Mouse (Mus musculus) liver, embryonic 15.5 days (tissue): ENCODE measurements around the gene Tnnc1. TPM values are rescaled to one million over a fixed set of nuclear protein-coding genes. Genes with fewer than 3 reads are reported as not detected.
A peak's percentile ranks its signal among the peaks of the same experiment; 100 is the strongest.

Source experiments
- ATAC-seq: fragments of 200-750 bp; cut with Nextera tagmentation; 2 replicates; pipeline ENCODE4 v1.8.0; 2017; ENCODE audit warnings: moderate number of reproducible peaks, mild to moderate bottlenecking, moderate library complexity; ENCODE audit not compliant: insufficient read depth
- H3K27ac ChIP-seq: fragments of 300-500 bp; sonication (generic); replicated peaks from 2 replicates; pipeline ENCODE4 v1.5.1; 2015; ENCODE audit warnings: mild to moderate bottlenecking, inconsistent platforms
- H3K27me3 ChIP-seq: fragments of 300-500 bp; sonication (generic); 2 replicates; pipeline ENCODE4 v1.6.1; 2015; ENCODE audit warnings: mild to moderate bottlenecking, inconsistent platforms
- H3K36me3 ChIP-seq: fragments of 300-500 bp; sonication (generic); replicated peaks from 2 replicates; pipeline ENCODE4 v1.6.1; 2015; ENCODE audit warnings: moderate library complexity, mild to moderate bottlenecking, inconsistent platforms
- H3K4me1 ChIP-seq: fragments of 300-500 bp; sonication (generic); replicated peaks from 2 replicates; pipeline ENCODE4 v1.6.1; 2015; ENCODE audit warnings: inconsistent platforms
- H3K4me2 ChIP-seq: fragments of 300-500 bp; sonication (generic); 2 replicates; pipeline ENCODE4 v1.6.1; 2015; ENCODE audit warnings: moderate library complexity, mild to moderate bottlenecking, inconsistent platforms
- H3K4me3 ChIP-seq: fragments of 300-500 bp; sonication (generic); replicated peaks from 2 replicates; pipeline ENCODE4 v1.5.1; 2015; ENCODE audit warnings: mild to moderate bottlenecking, inconsistent platforms
- H3K9ac ChIP-seq: fragments of 300-500 bp; sonication (generic); 2 replicates; pipeline ENCODE4 v1.6.1; 2015; ENCODE audit warnings: moderate library complexity, mild to moderate bottlenecking, inconsistent platforms
- H3K9me3 ChIP-seq: fragments of 300-500 bp; sonication (generic); replicated peaks from 2 replicates; pipeline ENCODE4 v1.6.1; 2016; ENCODE audit warnings: inconsistent platforms
- WGBS: fragments of 180-500 bp; shearing (Covaris S2); methylation state at CpG from one replicate; pipeline ENCODE4 v1.1.7; 2015; ENCODE audit warnings: mixed read lengths; ENCODE audit not compliant: insufficient replicate concordance; 5-methylcytosine and 5-hydroxymethylcytosine counted together
- polyA plus RNA-seq: library from polyadenylated mRNA; unstranded; fragments of >200 nt; fragmentation: Nextera tagmentation; extraction: Ambion mirVana; gene quantifications from 2 replicates; pipeline ENCODE4 v1.2.1, GENCODE M21; 2015

The Tnnc1 gene
- polyA plus RNA-seq, 1 experiment from 2014 or later: 66.4 TPM

GRCm38 (mm10) chr14:31233070-31233995, 25.2 kb downstream of the Tnnc1 start:
- no peaks in the 10 kb centered on the region for H3K36me3 ChIP-seq
- no peak overlapping the region for H3K4me2 ChIP-seq
- H3K27me3 ChIP-seq: peaks cover 30% of the 10 kb centered on the region
- 0 out of 2 replicates have a peak, but pooled peaks have one; percentile 27 for ATAC-seq
- 43% methylated on average over 14 of the region's 14 CpGs for WGBS
- peaks cover 19% of the 10 kb centered on the region; the same call in 1 of the 2 replicates for H3K4me1 ChIP-seq
- H3K27ac ChIP-seq: no peak overlapping the region
- H3K9ac ChIP-seq: no peak overlapping the region
- no peak overlapping the region for H3K4me3 ChIP-seq
- no peaks in the 10 kb centered on the region for H3K9me3 ChIP-seq

GRCm38 (mm10) chr14:31233996-31234591, 26.0 kb downstream of the Tnnc1 start:
- no peak overlapping the region for H3K4me3 ChIP-seq
- 0 out of 2 replicates have a peak, but pooled peaks cover 13% of the 10 kb centered on the region for H3K4me1 ChIP-seq
- 10% methylated on average over 11 of the region's 11 CpGs for WGBS
- no peak overlapping the region for H3K9ac ChIP-seq
- H3K4me2 ChIP-seq: no peak overlapping the region
- H3K36me3 ChIP-seq: no peaks in the 10 kb centered on the region
- peaks cover 26% of the 10 kb centered on the region for H3K27me3 ChIP-seq
- H3K27ac ChIP-seq: no peak overlapping the region
- no peaks in the 10 kb centered on the region for H3K9me3 ChIP-seq
- ATAC-seq: no peak

DNA sequence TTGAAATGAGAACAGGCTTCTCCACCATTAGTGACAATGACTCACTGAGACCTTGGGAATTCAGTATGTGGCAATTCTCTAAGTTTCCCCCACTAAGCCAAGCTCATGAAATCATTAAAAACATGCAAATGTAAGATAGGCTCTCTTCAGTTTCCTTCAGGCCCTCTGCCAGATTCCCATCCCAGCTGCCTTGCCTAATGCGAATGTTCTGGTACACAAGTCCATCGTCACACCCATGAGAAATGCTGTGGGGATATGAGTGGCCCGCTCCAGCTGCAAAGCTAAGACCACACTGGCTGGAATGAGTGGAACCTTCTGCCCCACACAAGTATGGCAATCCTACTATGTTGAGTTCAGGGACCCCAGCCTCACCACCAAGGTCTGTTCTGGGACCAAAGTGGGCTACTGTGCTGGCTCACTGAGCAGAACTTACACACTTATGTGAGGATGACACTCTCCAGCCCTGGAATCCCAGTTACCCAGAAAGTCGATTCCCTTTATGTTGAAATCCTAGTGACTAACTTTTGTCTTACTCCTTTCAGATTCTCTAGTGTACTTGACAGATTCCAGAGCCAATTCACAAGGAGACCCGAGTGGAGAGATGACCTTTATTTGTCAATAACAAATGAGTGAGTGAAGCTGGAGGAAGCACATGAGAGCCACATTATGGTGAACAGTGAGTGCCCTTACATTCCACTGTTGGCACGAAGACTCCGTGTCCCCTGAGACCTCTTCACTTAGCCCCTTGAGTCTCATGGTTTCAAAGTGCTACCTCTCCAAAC, 29.2 kb downstream of the Tnnc1 start:
- Histone ChIP-seq H3K4me1 (0 out of 2 replicates have a peak, but pooled peaks cover 13% of the 10 kb centered on the region), H3K9me3 (no peaks in the 10 kb centered on the region), H3K4me2 (no peak overlapping the region), H3K27me3 (peaks cover 13% of the 10 kb centered on the region), H3K27ac (no peak overlapping the region), H3K36me3 (no peaks in the 10 kb centered on the region), H3K4me3 (no peak overlapping the region), H3K9ac (no peak overlapping the region)
- WGBS: 77% methylated on average over 7 of the region's 7 CpGs
- no peak for ATAC-seq

DNA sequence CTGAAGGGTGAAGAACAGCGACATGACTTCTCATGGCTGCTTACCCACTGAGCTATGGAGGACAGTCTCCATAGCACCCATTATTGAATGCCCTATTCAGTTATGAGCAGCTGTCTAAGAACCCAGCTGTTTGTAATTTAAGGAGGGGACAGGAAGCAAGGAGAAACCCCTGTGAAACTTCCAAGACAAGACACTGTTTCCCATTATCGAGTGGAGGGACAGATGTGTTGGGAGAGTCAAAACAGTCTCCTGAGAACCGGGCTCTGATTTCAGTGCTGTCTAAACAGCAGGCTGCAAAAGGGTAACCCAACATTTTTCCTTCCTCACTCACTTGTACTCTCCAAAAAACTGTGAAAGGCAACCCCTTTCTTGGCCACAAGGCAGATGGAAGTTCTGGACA, 32.4 kb downstream of the Tnnc1 start:
- ATAC-seq: no peak
- Histone ChIP-seq H3K4me1 (no peaks in the 10 kb centered on the region), H3K4me2 (no peak overlapping the region), H3K4me3 (no peak overlapping the region), H3K9me3 (no peaks in the 10 kb centered on the region), H3K27me3 (no peaks in the 10 kb centered on the region), H3K27ac (no peak overlapping the region), H3K9ac (no peak overlapping the region), H3K36me3 (no peaks in the 10 kb centered on the region)
- 56% methylated on average over 3 of the region's 3 CpGs for WGBS

- H3K36me3 ChIP-seq: no peaks in the 10 kb centered on the region
- H3K9ac ChIP-seq: no peak overlapping the region
- no peak overlapping the region for H3K4me3 ChIP-seq
- no peak for ATAC-seq
- no peaks in the 10 kb centered on the region for H3K9me3 ChIP-seq
- 22% methylated on average over 1 of the region's 1 CpGs for WGBS
- peaks cover 5% of the 10 kb centered on the region for H3K4me1 ChIP-seq
- no peaks in the 10 kb centered on the region for H3K27me3 ChIP-seq
- H3K4me2 ChIP-seq: no peak overlapping the region
- H3K27ac ChIP-seq: no peak overlapping the region
Measured at GRCm38 (mm10) chr14:31244777-31245176, 36.7 kb downstream of the Tnnc1 start.

- ATAC-seq: no peak
- H3K27me3 ChIP-seq: no peaks in the 10 kb centered on the region
- H3K27ac ChIP-seq: no peak overlapping the region
- H3K4me3 ChIP-seq: no peak overlapping the region
- no peak overlapping the region for H3K4me2 ChIP-seq
- 76% methylated on average over 1 of the region's 1 CpGs for WGBS
- peaks cover 14% of the 10 kb centered on the region for H3K4me1 ChIP-seq
- H3K9me3 ChIP-seq: no peaks in the 10 kb centered on the region
- H3K36me3 ChIP-seq: no peaks in the 10 kb centered on the region
- H3K9ac ChIP-seq: no peak overlapping the region
Measured at GRCm38 (mm10) chr14:31245946-31246345, 37.8 kb downstream of the Tnnc1 start.

DNA sequence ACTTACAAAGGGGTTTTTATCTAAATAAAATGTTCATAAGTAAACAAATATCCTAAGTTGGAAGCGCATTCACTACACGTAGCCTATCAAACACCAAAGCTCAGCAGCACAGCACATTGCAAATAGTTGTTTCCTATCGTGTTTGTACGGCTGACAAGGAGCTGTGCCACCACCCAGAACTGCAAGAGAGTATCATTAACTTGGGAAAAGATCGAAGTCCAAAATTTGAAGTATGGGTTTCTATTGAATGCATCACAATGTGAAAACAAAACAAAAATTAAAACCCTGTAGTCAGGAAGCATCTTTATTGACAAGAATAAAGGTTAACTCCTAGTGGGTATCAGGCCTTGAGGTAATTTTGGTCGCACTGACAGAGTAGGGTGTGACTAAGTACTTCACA, 40.3 kb downstream of the Tnnc1 start:
- no peaks in the 10 kb centered on the region for H3K9me3 ChIP-seq
- ATAC-seq: no peak
- no peak overlapping the region for H3K27ac ChIP-seq
- no peak overlapping the region for H3K4me3 ChIP-seq
- peaks cover 23% of the 10 kb centered on the region for H3K4me1 ChIP-seq
- H3K36me3 ChIP-seq: peaks cover 8% of the 10 kb centered on the region
- H3K9ac ChIP-seq: no peak overlapping the region
- WGBS: 78% methylated on average over 6 of the region's 6 CpGs
- no peak overlapping the region for H3K4me2 ChIP-seq
- no peaks in the 10 kb centered on the region for H3K27me3 ChIP-seq

- H3K4me2 ChIP-seq: peak overlapping the region; percentile 82
- 12% methylated on average over 38 of the region's 38 CpGs for WGBS
- peak; percentile 83 for ATAC-seq
Measured at GRCm38 (mm10) chr14:31250222-31251083, 42.3 kb downstream of the Tnnc1 start.

DNA sequence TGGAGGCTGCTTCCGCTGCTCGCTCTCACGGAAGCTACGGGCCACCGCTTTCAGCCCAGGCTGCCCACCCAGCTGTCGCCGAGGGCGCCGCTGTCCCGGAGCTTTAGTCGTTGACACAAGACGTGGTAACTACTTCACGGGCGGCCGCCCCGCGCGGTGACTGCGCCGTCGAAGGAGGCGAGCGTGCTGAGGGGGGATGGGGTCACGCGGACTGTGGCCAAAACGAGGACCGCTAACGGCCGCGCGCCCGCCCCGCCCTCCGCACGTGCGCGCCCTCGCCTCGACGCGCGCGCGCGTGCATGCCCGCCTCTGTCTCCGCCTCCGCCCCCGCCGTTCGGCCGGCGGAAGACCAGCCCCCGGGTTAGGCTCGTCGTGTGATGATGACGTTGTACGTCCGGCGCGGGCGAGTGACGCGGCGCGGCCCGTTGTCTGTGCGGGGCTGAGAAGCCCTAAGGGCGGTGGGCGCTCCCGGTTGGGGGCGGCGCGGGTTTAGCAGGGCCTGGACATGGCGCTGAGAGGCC, 43.0 kb downstream of the Tnnc1 start, which contains the start of the genes Phf7 and Bap1:
Gene Phf7, minus strand, starts transcription at position 234 of the 521 bp plus-strand sequence.
Gene Bap1, plus strand, starts transcription at position 367 of the 521 bp plus-strand sequence.
- peaks cover 35% of the 10 kb centered on the region for H3K36me3 ChIP-seq
- peak within 1 kb of the TSS; percentile 89 for H3K27ac ChIP-seq
- peak within 1 kb of the TSS; percentile 82 for H3K4me2 ChIP-seq
- WGBS: under 1% methylated on average over 75 of the region's 75 CpGs
- H3K27me3 ChIP-seq: no peaks in the 10 kb centered on the region
- peak; percentile 89 for ATAC-seq
- no peaks in the 10 kb centered on the region for H3K9me3 ChIP-seq
- peaks cover 23% of the 10 kb centered on the region for H3K4me1 ChIP-seq
- peak within 1 kb of the TSS; percentile 96 for H3K9ac ChIP-seq
- peak within 1 kb of the TSS; percentile 98 for H3K4me3 ChIP-seq

More at GRCm38 (mm10) chr14:31250222-31251083, 42.3 kb downstream of the Tnnc1 start:
- peak overlapping the region; percentile 98 for H3K4me3 ChIP-seq
- H3K4me1 ChIP-seq: peaks cover 23% of the 10 kb centered on the region
- peak overlapping the region; percentile 89 for H3K27ac ChIP-seq
- H3K9me3 ChIP-seq: no peaks in the 10 kb centered on the region
- peak overlapping the region; percentile 75 for H3K9ac ChIP-seq
- H3K27me3 ChIP-seq: no peaks in the 10 kb centered on the region
- peaks cover 28% of the 10 kb centered on the region for H3K36me3 ChIP-seq

DNA sequence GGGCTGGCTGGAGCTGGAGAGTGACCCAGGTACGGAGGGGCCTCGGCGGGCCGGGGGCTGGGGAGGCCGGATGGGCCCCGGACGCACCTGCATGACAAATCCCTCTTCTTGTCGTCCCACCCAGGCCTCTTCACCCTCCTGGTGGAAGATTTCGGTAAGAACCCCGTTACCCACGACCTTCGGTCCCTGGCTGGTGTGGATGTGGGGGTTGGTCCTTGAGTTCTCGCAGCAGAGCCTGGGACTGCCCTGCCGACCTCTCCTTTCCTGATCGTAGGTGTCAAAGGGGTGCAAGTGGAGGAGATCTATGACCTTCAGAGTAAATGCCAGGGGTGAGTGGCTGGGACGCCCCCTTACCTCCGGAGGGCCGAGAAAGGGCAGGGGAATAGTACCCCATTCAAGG, 43.5 kb downstream of the Tnnc1 start:
- ATAC-seq: peak; percentile 10
- no peaks in the 10 kb centered on the region for H3K9me3 ChIP-seq
- peak overlapping the region; percentile 82 for H3K4me2 ChIP-seq
- H3K36me3 ChIP-seq: peaks cover 40% of the 10 kb centered on the region
- peaks cover 23% of the 10 kb centered on the region for H3K4me1 ChIP-seq
- H3K9ac ChIP-seq: peak overlapping the region; percentile 96
- peak overlapping the region; percentile 98 for H3K4me3 ChIP-seq
- H3K27me3 ChIP-seq: no peaks in the 10 kb centered on the region
- WGBS: under 1% methylated on average over 18 of the region's 18 CpGs
- H3K27ac ChIP-seq: peak overlapping the region; percentile 79
